Mouse (Mus musculus) C3H10T1/2 (cell line): ENCODE data around the gene Rpap2. TPM values are rescaled to one million over a fixed set of nuclear protein-coding genes. Genes with fewer than 3 reads are reported as not detected.

Source experiments
- polyA plus RNA-seq, 2 experiments: library from polyadenylated mRNA; unstranded; fragments of >200 nt; fragmentation: generic; extraction: Trizol; gene quantifications; one replicate each; pipeline ENCODE4 v1.2.1; 2012; ENCODE audit warnings: missing spikeins in 2 of 2

Rpap2 gene
- 1 to 10 TPM; 1.3 to 8.3 TPM for polyA plus RNA-seq

DNA sequence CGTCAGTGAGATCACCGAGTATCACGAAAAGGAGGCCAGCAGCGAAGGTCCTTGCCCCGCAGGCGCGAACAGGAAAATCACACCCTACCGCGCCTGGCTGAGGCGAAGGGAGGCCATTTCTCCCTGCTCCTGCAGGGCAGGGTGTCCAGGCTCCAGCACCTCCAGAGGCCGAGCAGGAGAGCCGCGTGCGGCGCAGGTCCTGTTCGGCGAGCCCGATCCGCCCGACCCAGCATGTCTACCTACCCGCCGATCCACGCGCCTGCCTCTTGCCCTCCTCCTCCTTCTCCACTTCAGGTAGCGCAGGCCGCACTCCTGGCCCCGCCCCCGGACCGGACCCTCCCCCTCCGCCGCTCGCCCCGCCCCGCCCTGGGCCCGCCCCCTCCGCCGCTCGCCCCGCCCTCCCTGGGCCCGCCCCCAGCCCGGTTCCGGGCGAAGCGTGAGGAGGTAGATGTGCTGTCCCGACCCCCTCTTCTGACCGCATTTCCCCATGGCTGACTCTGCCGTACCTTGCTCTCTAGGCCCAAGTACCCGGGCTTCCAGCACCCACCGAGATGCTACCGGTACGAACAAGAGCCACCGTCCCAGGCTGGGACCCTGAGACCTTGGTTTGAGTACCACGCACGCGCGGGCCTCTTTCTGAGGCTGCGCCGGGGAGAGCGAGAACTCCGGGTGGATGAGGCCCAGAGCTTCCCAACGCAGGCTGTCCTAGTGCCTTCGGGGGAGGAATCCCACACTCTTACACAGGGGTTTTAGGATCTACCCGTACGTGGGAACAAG, at the start of gene Rpap2, which contains the start of gene Glmn:
Gene Rpap2 (plus strand): TSS at position 73 of the 777 bp plus-strand sequence.
Gene Glmn (minus strand): TSS at position 588 of the 777 bp plus-strand sequence.

Other genes with a start within 250 kb of the Rpap2 start
- under 1 TPM in 1 of 2 experiments, not detected in 1; 0.12 TPM for gene Ephx4, start 194.6 kb upstream of the Rpap2 start, polyA plus RNA-seq
- not detected for gene Lpcat2b, start 165.8 kb upstream of the Rpap2 start, polyA plus RNA-seq
- under 1 TPM; 0.04 to 0.54 TPM for gene Btbd8, start 159.4 kb upstream of the Rpap2 start, polyA plus RNA-seq
- under 1 TPM in 1 of 2 experiments, not detected in 1; 0.14 TPM for gene Gm42669, start 89.8 kb upstream of the Rpap2 start, polyA plus RNA-seq
- gene 1700028K03Rik, start 62.7 kb upstream of the Rpap2 start, polyA plus RNA-seq, result under 1 TPM in 1 of 2 experiments, not detected in 1; 0.02 TPM
- gene Glmn, start 515 bp downstream of the Rpap2 start, polyA plus RNA-seq, result 1 to 10 TPM in 1 of 2 experiments, under 1 TPM in 1; 0.43 to 2.1 TPM
- gene Gfi1, start 128.7 kb downstream of the Rpap2 start, polyA plus RNA-seq, result under 1 TPM in 1 of 2 experiments, not detected in 1; 0.05 TPM
- not detected for gene Ube2d2b, start 232.7 kb downstream of the Rpap2 start, polyA plus RNA-seq